Mouse (Mus musculus) layer of hippocampus, adult 18-20 months (tissue): ENCODE data around the gene Rasgef1b. TPM values are rescaled to one million over a fixed set of nuclear protein-coding genes. Genes with fewer than 3 reads are reported as not detected.

Experiments
- DNase-seq, 2 experiments: peaks; one replicate each; pipeline ENCODE4 v3.0.0; 2022; ENCODE audit warnings: low spot score in 2 of 2
- total RNA-seq, 2 experiments: library from RNA; stranded (reverse); gene quantifications; 2 replicates each; pipeline ENCODE4 v1.2.3; 2021

The Rasgef1b gene
- total RNA-seq, 2 experiments from 2014 or later: 9.3 to 11.2 TPM

GRCm38 (mm10) chr5:99413851-99414250, 315.0 kb downstream of the Rasgef1b start:
- DNase-seq: no peak

- no peak for DNase-seq
These were observed 315.5 kb downstream of the Rasgef1b start for GRCm38 (mm10) chr5:99413391-99413790.

- DNase-seq: no peak
These were observed 324.3 kb downstream of the Rasgef1b start for GRCm38 (mm10) chr5:99404403-99405170.

DNA sequence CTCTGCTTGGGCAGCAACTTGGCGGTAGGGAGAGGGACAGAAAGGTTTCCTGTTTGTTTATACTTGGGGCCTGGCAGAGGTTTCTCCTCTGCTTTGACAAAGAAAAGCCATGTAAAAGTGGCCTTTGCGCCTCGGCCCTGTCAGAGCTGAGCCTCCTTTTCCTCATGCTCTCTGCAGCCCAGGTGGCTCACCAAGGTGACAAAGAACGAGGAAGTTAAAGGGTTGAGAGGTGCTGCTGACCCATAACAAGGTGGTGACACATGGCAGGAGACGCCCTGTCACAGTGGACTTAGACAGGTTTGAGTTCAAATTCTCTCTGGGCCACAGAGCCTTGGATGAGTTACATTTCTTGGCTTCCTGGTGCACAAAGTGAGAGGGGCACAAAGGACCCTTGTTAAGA, 325.5 kb downstream of the Rasgef1b start:
- DNase-seq: no peak

- no peak for DNase-seq
These were observed 326.1 kb downstream of the Rasgef1b start for GRCm38 (mm10) chr5:99402784-99403183.

GRCm38 (mm10) chr5:99402297-99402696, 326.6 kb downstream of the Rasgef1b start:
- DNase-seq: no peak

- no peak for DNase-seq
These were observed 328.8 kb downstream of the Rasgef1b start for GRCm38 (mm10) chr5:99399855-99400626.

GRCm38 (mm10) chr5:99398472-99399070, 330.3 kb downstream of the Rasgef1b start:
- no peak for DNase-seq

DNA sequence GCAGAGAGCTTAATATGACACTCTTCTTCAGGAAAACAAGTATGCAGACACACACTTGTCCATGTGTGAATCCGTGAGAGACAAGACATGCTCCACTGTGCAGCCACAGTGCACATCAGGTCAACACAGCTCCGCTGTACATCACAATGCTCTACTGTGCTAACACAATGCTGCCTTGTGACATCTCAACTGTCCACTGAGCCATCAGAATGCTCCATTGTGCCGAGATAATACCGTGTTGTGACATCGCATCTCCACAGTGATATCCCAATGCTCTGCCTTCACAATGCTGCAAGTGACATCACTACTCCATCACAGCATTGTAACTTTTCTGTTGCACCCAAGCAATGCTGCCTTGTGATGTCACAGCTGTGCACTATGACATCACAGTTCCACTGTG, 334.3 kb downstream of the Rasgef1b start:
- DNase-seq: no peak

DNA sequence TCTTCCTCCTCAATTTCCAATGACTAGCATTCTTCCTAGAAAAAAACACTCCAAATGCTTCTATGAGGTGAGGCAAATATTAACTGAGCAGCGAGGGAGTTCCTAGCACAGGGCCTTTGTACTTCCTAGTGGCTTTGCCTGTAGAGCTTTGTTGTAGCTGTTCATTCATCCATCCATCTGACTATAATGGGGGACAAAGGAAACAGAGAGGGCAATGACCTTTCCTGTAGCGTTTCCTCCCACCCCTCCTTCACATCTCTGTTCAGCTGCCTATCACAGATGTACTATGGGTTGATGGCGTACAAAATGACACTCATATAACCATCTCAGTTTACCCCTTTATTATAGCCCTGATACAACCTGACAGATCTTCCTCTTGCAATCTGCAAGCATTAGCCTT, 337.3 kb downstream of the Rasgef1b start:
- DNase-seq: no peak

GRCm38 (mm10) chr5:99390776-99391175, 338.1 kb downstream of the Rasgef1b start:
- no peak for DNase-seq

GRCm38 (mm10) chr5:99390314-99390713, 338.6 kb downstream of the Rasgef1b start:
- DNase-seq: no peak

- DNase-seq: no peak
These were observed 340.1 kb downstream of the Rasgef1b start for GRCm38 (mm10) chr5:99388585-99389250.

- DNase-seq: no peak
These were observed 340.7 kb downstream of the Rasgef1b start for GRCm38 (mm10) chr5:99388131-99388530.

DNA sequence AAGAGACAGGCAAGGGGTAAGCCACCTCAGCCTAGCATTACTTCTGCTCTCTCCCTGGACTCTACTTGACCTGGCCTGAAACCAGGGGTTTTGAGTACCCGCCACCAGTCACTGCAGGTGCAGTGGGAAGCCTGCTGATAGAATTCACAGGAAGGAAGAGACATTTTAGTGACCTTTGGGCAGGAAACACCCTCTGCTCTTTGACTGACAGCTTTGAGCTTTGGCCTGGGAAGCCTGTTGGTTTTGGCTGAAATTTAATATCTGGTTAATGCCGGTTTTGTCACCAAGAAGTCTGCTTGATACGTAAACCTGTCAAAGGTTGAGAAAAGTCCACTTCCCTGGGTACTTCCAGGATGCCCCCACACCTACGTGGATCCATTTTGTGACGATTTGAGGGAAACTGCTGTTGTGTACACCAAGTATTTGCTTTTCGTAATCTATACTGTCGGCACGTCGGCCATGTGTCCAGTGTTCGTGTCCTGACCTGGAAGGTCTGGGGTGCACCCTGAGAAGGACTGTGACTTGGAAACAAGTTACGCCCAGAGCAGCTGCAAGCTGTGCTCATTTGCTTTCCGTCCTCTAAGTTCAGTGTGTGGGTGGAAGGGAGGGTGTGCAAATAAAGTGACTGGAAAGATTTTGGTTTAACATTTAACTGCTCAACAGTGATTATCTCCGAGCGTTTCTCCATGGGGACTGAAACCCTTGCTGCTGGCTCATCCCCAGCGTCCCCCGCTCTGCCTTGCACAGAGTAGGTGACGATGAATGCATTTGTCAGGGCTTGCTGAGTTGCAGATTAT, 341.5 kb downstream of the Rasgef1b start:
- peak; percentile 45 to 63 for DNase-seq

GRCm38 (mm10) chr5:99386246-99386845, 342.5 kb downstream of the Rasgef1b start:
- DNase-seq: no peak

GRCm38 (mm10) chr5:99385737-99386136, 343.1 kb downstream of the Rasgef1b start:
- DNase-seq: no peak

- DNase-seq: no peak
These were observed 343.8 kb downstream of the Rasgef1b start for GRCm38 (mm10) chr5:99385090-99385489.

GRCm38 (mm10) chr5:99383783-99384281, 345.0 kb downstream of the Rasgef1b start:
- DNase-seq: no peak

- DNase-seq: no peak
These were observed 346.1 kb downstream of the Rasgef1b start for GRCm38 (mm10) chr5:99382786-99383185.
